Comparison of ENCODE assay signal across 8 mouse cellular contexts in the genomic region with DNA sequence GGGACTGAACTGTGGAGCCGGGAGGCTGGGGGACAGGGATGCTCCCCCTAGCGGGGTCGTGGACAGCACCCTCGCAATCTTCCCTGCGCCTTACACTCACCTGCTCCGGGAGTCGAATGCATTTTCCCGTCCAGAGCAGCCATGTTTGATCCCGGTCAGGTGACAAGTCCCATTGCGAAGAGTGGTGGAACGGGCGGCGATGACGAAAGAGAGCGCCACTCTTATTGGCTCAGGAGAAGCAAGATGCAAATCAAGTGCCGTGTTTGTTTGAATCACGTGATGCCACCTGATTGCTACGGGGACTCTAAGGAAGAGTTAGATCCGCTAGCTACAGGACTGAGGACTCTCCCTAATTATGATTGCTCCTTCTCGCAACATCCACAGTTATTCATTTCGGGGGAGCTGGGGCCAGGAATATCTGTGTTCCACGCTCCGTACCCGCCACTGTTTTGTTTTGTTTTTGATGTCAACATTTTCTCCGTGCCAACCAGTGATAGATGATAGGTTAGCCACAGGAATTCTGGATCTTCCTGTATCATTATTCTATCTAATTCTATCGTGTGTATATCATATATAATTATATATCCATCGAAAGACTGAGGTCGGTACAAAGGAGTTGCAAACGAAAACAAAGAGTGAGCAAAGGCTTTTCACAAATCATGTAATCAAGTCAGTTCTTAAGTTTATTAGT. TPM values are rescaled to one million over a fixed set of nuclear protein-coding genes. Genes with fewer than 3 reads are reported as not detected.
A peak's percentile ranks its signal among the peaks of the same experiment; 100 is the strongest.
DNase-seq lines count a peak whose midpoint lies in the region; ATAC-seq lines count a peak whose summit lies in the region.

A gene (minus strand): TSS at position 179 of the 691 bp plus-strand sequence.

- WGBS in hindbrain, embryonic 14.5 days, result under 1% methylated on average over 29 of the region's 29 CpGs

- H3K27ac ChIP-seq in hindbrain, embryonic 14.5 days, result peak within 1 kb of the TSS; percentile 69

- DNase-seq in R1 (ENCODE audit: low read depth, low spot score), result peak; percentile 100
- peak; percentile 92 to 94 for DNase-seq in cerebellum, postnatal 25 days
- peak; percentile 84 to 89 for DNase-seq in frontal cortex, postnatal 25 days (ENCODE audit: low spot score in 2 of 2)
- peak; percentile 93 for DNase-seq in hindbrain, embryonic 14.5 days (ENCODE audit: low spot score)
- peak; percentile 91 to 94 for DNase-seq in layer of hippocampus, postnatal 36 days
- DNase-seq in lung, postnatal 36 days, result peak; percentile 98
- peak; percentile 99 for DNase-seq in retina, postnatal 1 day
- DNase-seq in urinary bladder, adult 18-20 months (ENCODE audit: low spot score in 2 of 2), result peak; percentile 80 to 90

- peaks cover 5% of the 10 kb centered on the region; the same call in 1 of the 2 replicates for H3K36me3 ChIP-seq in hindbrain, embryonic 14.5 days (replicated peaks; ENCODE audit: control insufficient read depth, insufficient read depth)

- ATAC-seq in hindbrain, embryonic 14.5 days (ENCODE audit: low FRiP score), result peak; percentile 98

- H3K9me3 ChIP-seq in hindbrain, embryonic 14.5 days (ENCODE audit: control insufficient read depth, low read length), result no peaks in the 10 kb centered on the region

- peak within 1 kb of the TSS; percentile 88 for H3K4me2 ChIP-seq in hindbrain, embryonic 14.5 days (replicated peaks)

- H3K4me3 ChIP-seq in hindbrain, embryonic 14.5 days (replicated peaks; ENCODE audit: low read length), result peak within 1 kb of the TSS; percentile 56

- peak within 1 kb of the TSS; percentile 68 for H3K9ac ChIP-seq in hindbrain, embryonic 14.5 days

- H3K4me1 ChIP-seq in hindbrain, embryonic 14.5 days (replicated peaks; ENCODE audit: control insufficient read depth, insufficient read depth, low read length), result peaks cover 13% of the 10 kb centered on the region

- H3K27me3 ChIP-seq in hindbrain, embryonic 14.5 days (ENCODE audit: control insufficient read depth, insufficient read depth, low read length), result no peaks in the 10 kb centered on the region

RNA-seq across cellular contexts. Expression of the gene that starts here (rescaled TPM):
- polyA plus RNA-seq in hindbrain, embryonic 14.5 days (2014; fragmentation: Nextera tagmentation; extraction: Ambion mirVana), result 9.7 and 11.7 TPM in 2 replicates
- total RNA-seq in layer of hippocampus, postnatal 36 days (2021), result 10 to 100 TPM; 32.2 to 34.6 TPM

Comparison
In these comparisons a context has a peak if more than half of its experiments do, and no peak if none do; other contexts are left out.
1. Peak in every context shown above with its lines: DNase-seq, ATAC-seq, H3K4me3 ChIP-seq and H3K27ac ChIP-seq.